Mouse (Mus musculus): ENCODE measurements around the gene Men1. TPM values are rescaled to one million over a fixed set of nuclear protein-coding genes. Genes with fewer than 3 reads are reported as not detected.

Gene Men1
- 30.8 and 32.3 TPM in 2 replicates for polyA plus RNA-seq (2012; rRNA removed; ENCODE audit: low replicate concordance)

DNA sequence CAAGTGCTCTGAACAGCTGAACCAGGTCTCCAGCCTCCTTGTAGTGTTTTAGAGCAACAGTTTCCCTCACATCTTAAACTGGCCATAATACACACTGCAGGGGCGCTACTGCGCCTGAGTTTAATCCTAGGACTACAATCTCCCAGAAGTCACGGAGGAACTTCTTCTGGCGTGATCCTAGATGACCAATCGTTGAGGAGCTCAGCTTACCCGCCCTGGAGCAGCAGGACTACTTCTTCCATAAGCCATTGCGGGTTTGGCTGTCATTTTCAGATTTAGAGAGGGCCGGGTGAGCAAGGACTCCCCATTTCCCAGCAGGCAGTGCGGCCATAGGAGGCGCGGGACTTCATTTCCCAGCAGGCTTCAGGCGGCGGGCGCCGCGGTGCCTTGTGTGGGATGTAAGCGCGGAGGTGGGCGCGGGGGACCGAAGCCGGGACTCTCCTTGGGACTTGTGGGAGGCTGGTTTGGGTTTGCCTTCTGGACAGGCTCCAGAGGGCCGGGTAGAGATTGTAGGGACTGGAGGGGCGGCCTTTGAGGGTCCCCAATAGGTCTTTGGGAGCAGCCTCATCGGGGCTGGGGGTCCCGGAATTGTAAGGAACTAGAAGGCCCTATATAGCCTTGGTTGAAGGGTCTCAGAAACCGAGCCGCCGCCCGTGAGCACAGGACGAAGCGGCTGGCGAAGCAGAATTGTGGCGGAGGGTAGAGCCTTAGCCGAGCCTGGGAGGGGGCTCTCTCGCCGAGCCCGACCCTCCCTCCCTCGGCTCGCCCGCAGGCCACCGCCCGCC is at the start of gene Men1:
Gene Men1 (plus strand): TSS at position 307 of the 785 bp plus-strand sequence.

DNA sequence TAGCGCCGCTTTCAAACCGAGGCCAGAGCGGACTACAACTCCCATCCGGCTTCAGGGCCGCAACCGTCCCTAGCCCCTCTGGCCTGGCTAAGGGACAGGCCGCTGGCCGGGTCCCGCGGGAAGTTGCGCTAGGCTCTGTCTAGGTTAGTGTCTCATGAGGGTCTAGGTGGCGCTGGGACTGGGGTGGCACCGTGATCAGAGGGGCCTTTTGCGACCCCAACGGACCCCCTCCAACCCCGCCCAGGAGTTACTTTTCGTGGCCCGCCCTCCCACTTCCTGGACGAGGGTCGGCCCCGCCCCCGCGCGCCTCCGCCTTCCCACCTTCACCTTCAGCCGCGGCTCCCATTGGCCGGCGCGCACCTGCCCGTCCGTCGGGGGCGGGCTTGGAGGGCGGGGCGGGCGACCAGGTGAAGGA is 28.6 kb upstream of the Men1 start, which contains the start of gene Cdc42bpg:
Gene Cdc42bpg (plus strand): TSS at position 320 of the 415 bp plus-strand sequence.

GRCm38 (mm10) chr19:6340524-6341452 is 6.0 kb downstream of the Men1 start, which contains the start of gene Map4k2:
Gene Map4k2, plus strand, starts transcription at chr19:6341135.

GRCm38 (mm10) chr19:6363411-6364240 is 28.8 kb downstream of the Men1 start, which contains the start of gene Sf1:
Gene Sf1, plus strand, starts transcription at chr19:6363690.

DNA sequence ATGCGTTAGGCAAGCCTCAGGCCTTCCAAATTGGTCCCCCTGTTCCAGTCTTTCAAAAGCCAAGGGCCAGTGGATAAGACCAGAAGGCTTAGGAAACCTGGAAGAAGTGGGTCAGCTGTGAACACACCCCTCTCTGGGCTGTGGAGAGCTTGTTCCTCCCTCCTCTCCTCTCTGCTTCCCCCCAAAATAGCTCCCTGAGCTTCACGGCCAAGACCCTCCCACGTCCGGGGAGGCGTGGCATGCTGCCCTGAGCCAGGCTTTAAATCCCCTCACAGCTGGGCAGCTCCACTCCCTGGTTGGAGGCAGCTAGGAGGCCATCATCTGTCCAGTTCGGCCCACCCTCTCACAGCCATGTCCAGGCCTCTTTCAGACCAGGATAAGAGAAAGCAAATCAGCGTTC is 49.3 kb downstream of the Men1 start, which contains the start of gene Pygm:
Gene Pygm (plus strand): TSS at position 272 of the 400 bp plus-strand sequence.

Other genes with a start within 250 kb of the Men1 start
- 2.0 and 2.6 TPM in 2 replicates for gene Cdca5, start 250.0 kb upstream of the Men1 start, polyA plus RNA-seq (2012; rRNA removed; ENCODE audit: low replicate concordance)
- gene AC131692.1, start 240.6 kb upstream of the Men1 start, polyA plus RNA-seq (2012; rRNA removed; ENCODE audit: low replicate concordance), result not detected in 2 replicates
- gene Naaladl1, start 229.2 kb upstream of the Men1 start, polyA plus RNA-seq (2012; rRNA removed; ENCODE audit: low replicate concordance), result 39.6 and 913 TPM in 2 replicates
- gene Sac3d1, start 216.3 kb upstream of the Men1 start, polyA plus RNA-seq (2012; rRNA removed; ENCODE audit: low replicate concordance), result 53.0 and 57.0 TPM in 2 replicates
- gene Snx15, start 206.7 kb upstream of the Men1 start, polyA plus RNA-seq (2012; rRNA removed; ENCODE audit: low replicate concordance), result 52.8 and 64.5 TPM in 2 replicates
- 76.0 and 120 TPM in 2 replicates for gene Batf2, start 194.0 kb upstream of the Men1 start, polyA plus RNA-seq (2012; rRNA removed; ENCODE audit: low replicate concordance)
- 116 and 148 TPM in 2 replicates for gene Arl2, start 193.4 kb upstream of the Men1 start, polyA plus RNA-seq (2012; rRNA removed; ENCODE audit: low replicate concordance)
- gene Majin, start 150.6 kb upstream of the Men1 start, polyA plus RNA-seq (2012; rRNA removed; ENCODE audit: low replicate concordance), result 0.43 and 0.57 TPM in 2 replicates
- gene Gpha2, start 108.6 kb upstream of the Men1 start, polyA plus RNA-seq (2012; rRNA removed; ENCODE audit: low replicate concordance), result 0.25 and 1.1 TPM in 2 replicates
- gene Ppp2r5b, start 99.1 kb upstream of the Men1 start, polyA plus RNA-seq (2012; rRNA removed; ENCODE audit: low replicate concordance), result 69.7 and 212 TPM in 2 replicates
- gene Atg2a, start 93.3 kb upstream of the Men1 start, polyA plus RNA-seq (2012; rRNA removed; ENCODE audit: low replicate concordance), result 57.3 and 66.7 TPM in 2 replicates
- 468 and 699 TPM in 2 replicates for gene Ehd1, start 58.3 kb upstream of the Men1 start, polyA plus RNA-seq (2012; rRNA removed; ENCODE audit: low replicate concordance)
- 35.7 and 40.2 TPM in 2 replicates for gene Cdc42bpg, start 28.5 kb upstream of the Men1 start, polyA plus RNA-seq (2012; rRNA removed; ENCODE audit: low replicate concordance)
- gene Map4k2, start 6.2 kb downstream of the Men1 start, polyA plus RNA-seq (2012; rRNA removed; ENCODE audit: low replicate concordance), result 59.4 and 76.0 TPM in 2 replicates
- gene Sf1, start 28.7 kb downstream of the Men1 start, polyA plus RNA-seq (2012; rRNA removed; ENCODE audit: low replicate concordance), result 183 TPM in 2 replicates
- gene Pygm, start 49.4 kb downstream of the Men1 start, polyA plus RNA-seq (2012; rRNA removed; ENCODE audit: low replicate concordance), result 4.6 and 7.3 TPM in 2 replicates
- 36.3 and 40.8 TPM in 2 replicates for gene Rasgrp2, start 64.4 kb downstream of the Men1 start, polyA plus RNA-seq (2012; rRNA removed; ENCODE audit: low replicate concordance)
- gene Nrxn2, start 83.8 kb downstream of the Men1 start, polyA plus RNA-seq (2012; rRNA removed; ENCODE audit: low replicate concordance), result 2.0 and 4.5 TPM in 2 replicates
- 0.23 TPM in 1 of 2 replicates, not detected in the other for gene Slc22a12, start 208.1 kb downstream of the Men1 start, polyA plus RNA-seq (2012; rRNA removed; ENCODE audit: low replicate concordance)